Mouse (Mus musculus) forebrain, embryonic 13.5 days (tissue): ENCODE measurements around the gene Nlrp9c. TPM values are rescaled to one million over a fixed set of nuclear protein-coding genes. Genes with fewer than 3 reads are reported as not detected.
"Not testable (repeated sequence)": the region's sequence is repeated elsewhere in the genome, so short reads cannot be mapped to it uniquely, and the experiment has no call there.

Experiments used
- ATAC-seq: fragments of 200-750 bp; cut with Nextera tagmentation; 2 replicates; pipeline ENCODE4 v1.8.0; 2017
- H3K27ac ChIP-seq: fragments of 300-500 bp; sonication (generic); 2 replicates; pipeline ENCODE4 v1.5.1; 2015; ENCODE audit warnings: inconsistent platforms, mild to moderate bottlenecking, moderate library complexity
- H3K27me3 ChIP-seq: fragments of 300-500 bp; sonication (generic); 2 replicates; pipeline ENCODE4 v1.6.1; 2015; ENCODE audit warnings: mild to moderate bottlenecking, inconsistent platforms
- H3K36me3 ChIP-seq: fragments of 300-500 bp; sonication (generic); 2 replicates; pipeline ENCODE4 v1.6.1; 2015; ENCODE audit warnings: mild to moderate bottlenecking, inconsistent platforms; ENCODE audit not compliant: poor library complexity, severe bottlenecking
- H3K4me1 ChIP-seq: fragments of 300-500 bp; sonication (generic); 2 replicates; pipeline ENCODE4 v1.6.1; 2015; ENCODE audit warnings: inconsistent platforms
- H3K4me2 ChIP-seq: fragments of 300-500 bp; sonication (generic); 2 replicates; pipeline ENCODE4 v1.6.1; 2015; ENCODE audit warnings: inconsistent platforms, mild to moderate bottlenecking, moderate library complexity
- H3K4me3 ChIP-seq: fragments of 300-500 bp; sonication (generic); 2 replicates; pipeline ENCODE4 v1.5.1; 2015; ENCODE audit warnings: mild to moderate bottlenecking, inconsistent platforms
- H3K9ac ChIP-seq: fragments of 300-500 bp; sonication (generic); 2 replicates; pipeline ENCODE4 v1.6.1; 2015; ENCODE audit warnings: mild to moderate bottlenecking, inconsistent platforms
- H3K9me3 ChIP-seq: fragments of 300-500 bp; sonication (generic); replicated peaks from 2 replicates; pipeline ENCODE4 v1.6.1; 2016; ENCODE audit warnings: inconsistent platforms
- WGBS: fragments of 180-500 bp; shearing (Covaris S2); methylation state at CpG from one replicate; pipeline ENCODE4 v1.1.7; 2015; 5-methylcytosine and 5-hydroxymethylcytosine counted together
- polyA plus RNA-seq: library from polyadenylated mRNA; unstranded; fragments of >200 nt; fragmentation: Nextera tagmentation; extraction: Ambion mirVana; gene quantifications from 2 replicates; pipeline ENCODE4 v1.2.1, GENCODE M21; 2015

Gene Nlrp9c
- polyA plus RNA-seq, 1 experiment from 2014 or later, result not detected

- not testable (repeated sequence) for H3K4me1 ChIP-seq, H3K27ac ChIP-seq, H3K4me3 ChIP-seq, ATAC-seq, H3K9ac ChIP-seq, H3K4me2 ChIP-seq, H3K36me3 ChIP-seq, H3K27me3 ChIP-seq
- WGBS, result 84% methylated on average over 4 of the region's 4 CpGs
- H3K9me3 ChIP-seq, result peaks cover 32% of the 10 kb centered on the region
Measured at GRCm38 (mm10) chr7:26311786-26312185, 91.7 kb downstream of the Nlrp9c start.

GRCm38 (mm10) chr7:26306926-26307325 lies 96.6 kb downstream of the Nlrp9c start, which contains the start of gene Cyp2a4:
TSS of gene Cyp2a4 (plus strand) at chr7:26307169.
- not testable (repeated sequence) for H3K9ac ChIP-seq, ATAC-seq, H3K4me3 ChIP-seq, H3K4me2 ChIP-seq, H3K27me3 ChIP-seq, H3K36me3 ChIP-seq, H3K4me1 ChIP-seq, H3K27ac ChIP-seq
- H3K9me3 ChIP-seq, result peaks cover 23% of the 10 kb centered on the region
- WGBS, result 63% methylated on average over 2 of the region's 2 CpGs

GRCm38 (mm10) chr7:26303429-26304166 lies 99.9 kb downstream of the Nlrp9c start:
- H3K4me2 ChIP-seq, H3K27ac ChIP-seq, H3K27me3 ChIP-seq, H3K4me3 ChIP-seq, H3K36me3 ChIP-seq, H3K4me1 ChIP-seq, ATAC-seq, H3K9ac ChIP-seq: not testable (repeated sequence)
- peaks cover 25% of the 10 kb centered on the region for H3K9me3 ChIP-seq
- 88% methylated on average over 8 of the region's 8 CpGs for WGBS

Other genes starting within 250 kb of the Nlrp9c start
- not detected in 2 replicates for gene Cyp2b9, start 230.3 kb downstream of the Nlrp9c start, polyA plus RNA-seq
- gene Vmn1r184, start 143.4 kb downstream of the Nlrp9c start, polyA plus RNA-seq, result not detected in 2 replicates
- gene Cyp2a4, start 96.5 kb downstream of the Nlrp9c start, polyA plus RNA-seq, result not detected in 2 replicates
- not detected in 2 replicates for gene Nlrp4a, start 31.4 kb upstream of the Nlrp9c start, polyA plus RNA-seq
- not detected in 2 replicates for gene Nlrp9a, start 131.3 kb upstream of the Nlrp9c start, polyA plus RNA-seq
- not detected in 2 replicates for gene Vmn1r185, start 214.8 kb upstream of the Nlrp9c start, polyA plus RNA-seq